Mouse (Mus musculus) lung, adult 2 months (tissue): ENCODE data around the gene Tet1.

ENCODE experiments used
- CTCF ChIP-seq: fragments of 200-500 bp; IDR thresholded peaks from 2 replicates; pipeline ENCODE4 v1.5.1; 2011; ENCODE audit warnings: mild to moderate bottlenecking, low read length, control low read depth; ENCODE audit not compliant: insufficient read depth
- POLR2A ChIP-seq: fragments of 200-500 bp; IDR thresholded peaks from 2 replicates; pipeline ENCODE4 v1.6.1; 2011; ENCODE audit warnings: low read depth, mild to moderate bottlenecking, control low read depth, low read length, borderline replicate concordance; ENCODE audit errors: extremely low read depth

DNA sequence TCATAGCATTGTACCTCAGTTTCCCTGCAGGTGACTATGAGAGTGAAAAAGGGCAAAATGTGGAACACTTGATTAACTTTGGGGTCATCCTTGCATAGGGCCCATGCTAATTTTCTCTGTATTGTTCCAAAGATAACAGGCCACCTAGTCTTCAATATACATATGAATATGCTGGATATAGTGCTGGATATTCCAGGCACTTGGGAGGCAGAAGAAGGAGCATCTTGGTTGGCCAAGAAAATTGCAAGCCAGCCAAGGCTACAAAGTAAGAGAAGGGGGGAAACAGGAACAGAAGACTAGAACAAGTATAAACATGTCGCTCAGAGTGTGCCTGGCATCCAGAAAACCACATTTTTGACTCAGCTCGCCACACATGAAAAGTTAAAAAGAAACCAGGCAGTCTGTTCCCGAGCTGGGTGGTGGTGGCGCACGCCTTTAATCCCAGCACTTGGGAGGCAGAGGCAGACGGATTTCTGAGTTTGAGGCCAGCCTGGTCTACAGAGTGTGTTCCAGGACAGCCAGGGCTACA, 15.4 kb downstream of the Tet1 start:
- no peak for TF ChIP-seq CTCF
- TF ChIP-seq POLR2A: no peak
